In genomic region chr12:105337290-105338005, GRCm38 (mm10) we compare ENCODE assay signal across 9 mouse cellular contexts. TPM values are rescaled to one million over a fixed set of nuclear protein-coding genes. Genes with fewer than 3 reads are reported as not detected.
A peak's percentile ranks its signal among the peaks of the same experiment; 100 is the strongest.
DNase-seq lines count a peak whose midpoint lies in the region; ATAC-seq and TF ChIP-seq lines count a peak whose summit lies in the region.
"Had no signal": no experiment of that assay in that cellular context is flagged by ENCODE, and none has a peak within 500 bp of the region (broad histone marks: within the 10 kb centered on the region; RNA-seq: fewer than 3 reads in every experiment).

No protein-coding gene starts in this region.

- H3K4me3 ChIP-seq in lung, embryonic 14.5 days (ENCODE audit: low read depth, low read length) = peak overlapping the region; percentile 60
- H3K4me3 ChIP-seq in embryonic facial prominence, embryonic 12.5 days = peak overlapping the region; percentile 69
- H3K4me3 ChIP-seq in intestine, embryonic 16.5 days (ENCODE audit: low read length) = peak overlapping the region; percentile 60
- H3K4me3 ChIP-seq in neural tube, embryonic 15.5 days (replicated peaks) = peak overlapping the region; percentile 79

- WGBS in lung, embryonic 14.5 days = 3% methylated on average over 31 of the region's 31 CpGs
- 3% methylated on average over 31 of the region's 31 CpGs for WGBS in embryonic facial prominence, embryonic 12.5 days
- WGBS in intestine, embryonic 16.5 days = 3% methylated on average over 30 of the region's 31 CpGs
- WGBS in neural tube, embryonic 15.5 days = 4% methylated on average over 31 of the region's 31 CpGs

- peak overlapping the region; percentile 43; the same call in 1 of the 2 replicates for H3K9ac ChIP-seq in lung, embryonic 14.5 days
- H3K9ac ChIP-seq in embryonic facial prominence, embryonic 12.5 days = peak overlapping the region; percentile 44
- H3K9ac ChIP-seq in intestine, embryonic 16.5 days (ENCODE audit: low read depth, low read length) = peak overlapping the region; percentile 56
- peak overlapping the region; percentile 79 for H3K9ac ChIP-seq in neural tube, embryonic 15.5 days (replicated peaks)

- DNase-seq in lung, embryonic 14.5 days = peak; percentile 34
- DNase-seq in lung, postnatal 10 days = no peak
- DNase-seq in urinary bladder, postnatal 25 days (ENCODE audit: low spot score) = no peak
- no peak for DNase-seq in adrenal gland, postnatal 36 days
- DNase-seq in left cerebral cortex, adult 18-20 months (ENCODE audit: low spot score in 2 of 2) = no peak

- H3K4me1 ChIP-seq in lung, embryonic 14.5 days (ENCODE audit: insufficient read depth) = no peaks in the 10 kb centered on the region
- peaks cover 10% of the 10 kb centered on the region; the same call in 1 of the 2 replicates for H3K4me1 ChIP-seq in embryonic facial prominence, embryonic 12.5 days
- H3K4me1 ChIP-seq in intestine, embryonic 16.5 days (ENCODE audit: control insufficient read depth, insufficient read depth, low read length) = peaks cover 4% of the 10 kb centered on the region
- H3K4me1 ChIP-seq in neural tube, embryonic 15.5 days = peaks cover 54% of the 10 kb centered on the region

- no peaks in the 10 kb centered on the region for H3K36me3 ChIP-seq in lung, embryonic 14.5 days (ENCODE audit: insufficient read depth)
- no peaks in the 10 kb centered on the region for H3K36me3 ChIP-seq in embryonic facial prominence, embryonic 12.5 days
- no peaks in the 10 kb centered on the region for H3K36me3 ChIP-seq in intestine, embryonic 16.5 days (ENCODE audit: control insufficient read depth, insufficient read depth, low read length)
- H3K36me3 ChIP-seq in neural tube, embryonic 15.5 days = no peaks in the 10 kb centered on the region

- no peaks in the 10 kb centered on the region for H3K9me3 ChIP-seq in lung, embryonic 14.5 days (ENCODE audit: low read depth, low read length)
- no peaks in the 10 kb centered on the region for H3K9me3 ChIP-seq in embryonic facial prominence, embryonic 12.5 days
- no peaks in the 10 kb centered on the region for H3K9me3 ChIP-seq in intestine, embryonic 16.5 days (ENCODE audit: control insufficient read depth, low read length)
- H3K9me3 ChIP-seq in neural tube, embryonic 15.5 days (replicated peaks) = no peaks in the 10 kb centered on the region

- no peak for TF ChIP-seq CTCF in lung, embryonic 14.5 days (IDR thresholded peaks at IDR 0.05; ENCODE audit: low read depth)

- H3K4me2 ChIP-seq in lung, embryonic 14.5 days = peak overlapping the region; percentile 99
- H3K4me2 ChIP-seq in embryonic facial prominence, embryonic 12.5 days (replicated peaks) = peak overlapping the region; percentile 96
- peak overlapping the region; percentile 99 for H3K4me2 ChIP-seq in intestine, embryonic 16.5 days (ENCODE audit: low read depth, low read length)
- H3K4me2 ChIP-seq in neural tube, embryonic 15.5 days = peak overlapping the region; percentile 89

- no peak for ATAC-seq in lung, embryonic 14.5 days (ENCODE audit: insufficient read depth)
- ATAC-seq in embryonic facial prominence, embryonic 12.5 days (ENCODE audit: insufficient number of reproducible peaks, insufficient read depth, low FRiP score, low TSS enrichment) = no peak
- 0 out of 2 replicates have a peak, but pooled peaks have one; percentile 10 for ATAC-seq in intestine, embryonic 16.5 days
- ATAC-seq in neural tube, embryonic 15.5 days (ENCODE audit: low FRiP score) = no peak; the same call in 1 of the 2 replicates

- no peak overlapping the region for H3K27ac ChIP-seq in lung, embryonic 14.5 days (ENCODE audit: low read depth)
- H3K27ac ChIP-seq in embryonic facial prominence, embryonic 12.5 days = no peak overlapping the region
- H3K27ac ChIP-seq in intestine, embryonic 16.5 days (ENCODE audit: low read length) = no peak overlapping the region
- peak overlapping the region; percentile 91 for H3K27ac ChIP-seq in neural tube, embryonic 15.5 days (replicated peaks)
- H3K27ac ChIP-seq: macrophage had no signal

- peaks cover 29% of the 10 kb centered on the region for H3K27me3 ChIP-seq in lung, embryonic 14.5 days (ENCODE audit: insufficient read depth, low read length)
- peaks cover 39% of the 10 kb centered on the region for H3K27me3 ChIP-seq in embryonic facial prominence, embryonic 12.5 days
- peaks cover 24% of the 10 kb centered on the region for H3K27me3 ChIP-seq in intestine, embryonic 16.5 days (replicated peaks; ENCODE audit: control insufficient read depth, insufficient read depth, low read length)
- 0 out of 2 replicates have a peak, but pooled peaks cover 4% of the 10 kb centered on the region for H3K27me3 ChIP-seq in neural tube, embryonic 15.5 days (replicated peaks)

RNA-seq across cellular contexts. Expression of gene Tunar, which starts 3.8 kb away (rescaled TPM):
- polyA plus RNA-seq in lung, embryonic 14.5 days (2014; fragmentation: Nextera tagmentation; extraction: Ambion mirVana) = 0.19 and 0.21 TPM in 2 replicates
- polyA plus RNA-seq in embryonic facial prominence, embryonic 12.5 days (2016; fragmentation: Nextera tagmentation; extraction: Ambion mirVana) = 0.54 and 0.76 TPM in 2 replicates
- polyA plus RNA-seq in intestine, embryonic 16.5 days (2015; fragmentation: Nextera tagmentation; extraction: Ambion mirVana) = 0.10 and 0.15 TPM in 2 replicates
- 24.1 and 24.2 TPM in 2 replicates for polyA plus RNA-seq in neural tube, embryonic 15.5 days (2015; fragmentation: Nextera tagmentation; extraction: Ambion mirVana)
- total RNA-seq in adrenal gland, postnatal 36 days (2021) = under 1 TPM; 0.53 to 0.66 TPM
- total RNA-seq in left cerebral cortex, adult 18-20 months (2021) = 1 to 10 TPM; 8.7 to 9.4 TPM
- polyA plus RNA-seq: macrophage had no signal

Comparison
In these comparisons a context has a peak if more than half of its experiments do, and no peak if none do; other contexts are left out.
1. RNA of gene Tunar, which starts 3.8 kb away (polyA plus RNA-seq): 24.1 to 24.2 TPM in neural tube, embryonic 15.5 days; 0.54 to 0.76 TPM in embryonic facial prominence, embryonic 12.5 days, 0.19 to 0.21 TPM in lung, embryonic 14.5 days and 0.10 to 0.15 TPM in intestine, embryonic 16.5 days; every median in the first group is over 10 times any median in the second.
2. Peak in every context shown above with its lines, with median percentiles within 50 percentile points of each other: H3K4me2 ChIP-seq, H3K4me3 ChIP-seq and H3K9ac ChIP-seq.